Comparison of ENCODE assay signal across 18 mouse cellular contexts in the genomic region with DNA sequence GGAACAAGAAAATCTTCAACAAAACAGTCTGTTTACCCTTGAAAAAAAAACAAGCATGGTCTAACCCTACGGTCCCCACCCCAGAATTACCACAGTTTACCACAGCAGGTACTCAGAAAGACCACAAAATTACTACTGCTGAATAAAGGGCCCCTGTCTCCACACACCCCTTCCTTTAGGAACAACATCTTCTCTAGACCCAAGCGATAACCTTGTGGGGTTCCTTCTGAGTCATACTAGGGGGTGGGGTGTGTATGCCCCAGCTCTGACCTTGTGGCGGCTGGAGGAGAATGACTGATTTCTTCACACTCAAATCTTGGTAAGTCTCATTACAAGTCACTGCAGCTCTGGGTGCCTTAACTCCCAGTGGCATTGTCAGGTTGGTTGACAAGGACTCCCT.
DNase-seq lines count a peak whose midpoint lies in the region; ATAC-seq and TF ChIP-seq lines count a peak whose summit lies in the region.
"Had no signal": no experiment of that assay in that cellular context is flagged by ENCODE, and none has a peak within 500 bp of the region (broad histone marks: within the 10 kb centered on the region; RNA-seq: fewer than 3 reads in every experiment).

No protein-coding gene starts in this region.

- no peak overlapping the region for H3K9ac ChIP-seq in intestine, embryonic 16.5 days (ENCODE audit: low read depth, low read length)
- no peak overlapping the region for H3K9ac ChIP-seq in kidney, embryonic 16.5 days (replicated peaks; ENCODE audit: low read length)
- H3K9ac ChIP-seq: embryonic facial prominence, embryonic 12.5 days; limb, embryonic 15.5 days; lung, embryonic 14.5 days had no signal

- no peaks in the 10 kb centered on the region for H3K9me3 ChIP-seq in intestine, embryonic 16.5 days (ENCODE audit: control insufficient read depth, low read length)
- no peaks in the 10 kb centered on the region for H3K9me3 ChIP-seq in kidney, embryonic 16.5 days (ENCODE audit: low read length)
- H3K9me3 ChIP-seq: embryonic facial prominence, embryonic 12.5 days; limb, embryonic 15.5 days had no signal

- no peak overlapping the region for H3K27ac ChIP-seq in intestine, embryonic 16.5 days (ENCODE audit: low read length)
- no peak overlapping the region for H3K27ac ChIP-seq in layer of hippocampus, adult 2 months
- no peak overlapping the region for H3K27ac ChIP-seq in kidney, embryonic 16.5 days (ENCODE audit: low read length)
- H3K27ac ChIP-seq: embryonic facial prominence, embryonic 12.5 days; heart, adult 2 months; kidney, postnatal 0 days; limb, embryonic 15.5 days had no signal

- peak; percentile 51 for ATAC-seq in intestine, embryonic 16.5 days
- ATAC-seq in megakaryocyte-erythroid progenitor cell, adult 5-6 weeks (replicated peaks; ENCODE audit: low FRiP score, low TSS enrichment, poor library complexity, severe bottlenecking) = no peak
- ATAC-seq in kidney, embryonic 16.5 days (ENCODE audit: low FRiP score, low TSS enrichment) = no peak
- ATAC-seq: forebrain, embryonic 16.5 days had no signal

- no peak overlapping the region for H3K4me3 ChIP-seq in intestine, embryonic 16.5 days (ENCODE audit: low read length)
- H3K4me3 ChIP-seq in layer of hippocampus, adult 2 months = no peak overlapping the region
- H3K4me3 ChIP-seq in kidney, embryonic 16.5 days (ENCODE audit: low read length) = no peak overlapping the region
- H3K4me3 ChIP-seq: embryonic facial prominence, embryonic 12.5 days; heart, adult 2 months; limb, embryonic 15.5 days had no signal

- WGBS in intestine, embryonic 16.5 days = 66% methylated on average over 3 of the region's 3 CpGs
- 69% methylated on average over 3 of the region's 3 CpGs for WGBS in kidney, embryonic 16.5 days

- H3K4me1 ChIP-seq in intestine, embryonic 16.5 days (ENCODE audit: control insufficient read depth, insufficient read depth, low read length) = peaks cover 26% of the 10 kb centered on the region
- H3K4me1 ChIP-seq in kidney, embryonic 16.5 days (ENCODE audit: insufficient read depth, low read length) = peaks cover 23% of the 10 kb centered on the region

- H3K27me3 ChIP-seq in intestine, embryonic 16.5 days (replicated peaks; ENCODE audit: control insufficient read depth, insufficient read depth, low read length) = no peaks in the 10 kb centered on the region
- no peaks in the 10 kb centered on the region for H3K27me3 ChIP-seq in kidney, embryonic 16.5 days (ENCODE audit: insufficient read depth, low read length)
- H3K27me3 ChIP-seq: embryonic facial prominence, embryonic 12.5 days; limb, embryonic 15.5 days had no signal

- DNase-seq in urinary bladder, postnatal 14 days (ENCODE audit: low spot score) = peak; percentile 33
- no peak for DNase-seq in urinary bladder, adult 2 months (ENCODE audit: low spot score)
- peak; percentile 87 for DNase-seq in adrenal gland, adult 2 months
- no peak for DNase-seq in layer of hippocampus, adult 2 months (ENCODE audit: low spot score in 2 of 2)
- no peak for DNase-seq in cerebellum, adult 8-10 months
- DNase-seq: cerebellum, adult 9-11 months; heart, adult 2 months; heart, postnatal 4 days; lung, embryonic 14.5 days; right cerebral cortex, postnatal 4 days had no signal

- TF ChIP-seq CTCF in layer of hippocampus, adult 2 months (conservative IDR thresholded peaks at IDR 0.05) = no peak

- H3K36me3 ChIP-seq in intestine, embryonic 16.5 days (ENCODE audit: control insufficient read depth, insufficient read depth, low read length) = no peaks in the 10 kb centered on the region
- H3K36me3 ChIP-seq in kidney, embryonic 16.5 days (ENCODE audit: insufficient read depth, low read length) = no peaks in the 10 kb centered on the region
- H3K36me3 ChIP-seq: embryonic facial prominence, embryonic 12.5 days; limb, embryonic 15.5 days had no signal

- no peak overlapping the region for H3K4me2 ChIP-seq in intestine, embryonic 16.5 days (ENCODE audit: low read depth, low read length)
- H3K4me2 ChIP-seq in kidney, embryonic 16.5 days (replicated peaks; ENCODE audit: low read depth, low read length) = no peak overlapping the region
- H3K4me2 ChIP-seq: embryonic facial prominence, embryonic 12.5 days; limb, embryonic 15.5 days; lung, embryonic 14.5 days; midbrain, embryonic 11.5 days had no signal

Comparison
In these comparisons a context has a peak if more than half of its experiments do, and no peak if none do; other contexts are left out.
1. DNase-seq: peak in urinary bladder, postnatal 14 days (single experiment) and adrenal gland, adult 2 months (single experiment); none in urinary bladder, adult 2 months (single experiment), layer of hippocampus, adult 2 months (0 of 2) and cerebellum, adult 8-10 months (single experiment).